Mouse (Mus musculus): ENCODE measurements around the gene Kcnt1.

GRCm38 (mm10) chr2:25877250-25877735, 13.8 kb downstream of the Kcnt1 start:
- TF ChIP-seq POLR2A (IDR thresholded peaks at IDR 0.05; ENCODE audit: low read depth, low read length) (no peak), CTCF (conservative IDR thresholded peaks at IDR 0.05; ENCODE audit: insufficient read depth, insufficient read length, low read depth, low read length) (no peak)

All from kidney, adult 2 months (tissue).